In the genomic region with DNA sequence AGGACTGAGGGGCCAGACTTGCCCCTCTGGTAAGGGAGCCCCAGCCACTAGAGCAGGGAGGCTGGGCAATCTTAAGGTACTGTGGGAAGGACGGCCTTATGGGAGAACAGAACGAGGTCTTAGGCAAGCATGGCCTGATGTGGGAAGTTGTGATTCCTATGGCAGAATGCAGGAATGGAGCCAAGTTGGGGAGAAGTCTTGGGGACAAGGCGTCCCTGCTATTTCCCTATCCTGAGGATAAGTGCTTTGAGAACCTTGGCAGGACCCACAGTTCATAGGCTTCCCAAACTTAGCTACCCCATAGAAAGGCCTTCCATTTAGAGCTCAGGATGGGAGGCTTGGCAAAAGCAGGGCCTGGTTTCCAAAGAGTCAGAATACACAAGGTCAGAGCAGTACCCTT, we compare ENCODE assay signal across 23 mouse cellular contexts. TPM values are rescaled to one million over a fixed set of nuclear protein-coding genes. Genes with fewer than 3 reads are reported as not detected.
DNase-seq lines count a peak whose midpoint lies in the region; TF ChIP-seq lines count a peak whose summit lies in the region.
"Had no signal": no experiment of that assay in that cellular context is flagged by ENCODE, and none has a peak within 500 bp of the region (broad histone marks: within the 10 kb centered on the region; RNA-seq: fewer than 3 reads in every experiment).

No protein-coding gene starts in this region.

- no peaks in the 10 kb centered on the region for H3K9me3 ChIP-seq in heart, embryonic 10.5 days
- H3K9me3 ChIP-seq: embryonic facial prominence, embryonic 12.5 days; embryonic facial prominence, embryonic 15.5 days; forebrain, embryonic 15.5 days; hindbrain, embryonic 12.5 days; hindbrain, embryonic 15.5 days had no signal

- no peak overlapping the region for H3K27ac ChIP-seq in heart, embryonic 10.5 days
- peak overlapping the region; percentile 49 for H3K27ac ChIP-seq in testis, adult 2 months (ENCODE audit: control insufficient read depth, insufficient read depth, low read depth, low read length)
- H3K27ac ChIP-seq: embryonic facial prominence, embryonic 12.5 days; embryonic facial prominence, embryonic 15.5 days; forebrain, embryonic 15.5 days; hindbrain, embryonic 12.5 days; hindbrain, embryonic 15.5 days had no signal

- peaks cover 79% of the 10 kb centered on the region for H3K36me3 ChIP-seq in heart, embryonic 10.5 days
- no peaks in the 10 kb centered on the region; the same call in none of the 2 replicates for H3K36me3 ChIP-seq in testis, adult 2 months (ENCODE audit: control insufficient read depth, insufficient read depth, low read length)

- TF ChIP-seq CTCF in testis, adult 2 months (IDR thresholded peaks at IDR 0.05; ENCODE audit: control insufficient read depth, insufficient read depth, insufficient replicate concordance, low read depth, low read length), result no peak

- intact Hi-C loops in heart, postnatal 25 days (cut with DNase I), result no loop called here

- 0 out of 2 replicates have a peak, but pooled peaks cover 8% of the 10 kb centered on the region for H3K4me1 ChIP-seq in heart, embryonic 10.5 days
- no peaks in the 10 kb centered on the region for H3K4me1 ChIP-seq in testis, adult 2 months (ENCODE audit: control insufficient read depth, insufficient read depth, low read length)

- DNase-seq in heart, adult 11 months, result peak; percentile 97
- no peak for DNase-seq in heart, postnatal 25 days (ENCODE audit: low spot score)
- DNase-seq in heart, adult 8-10 months (ENCODE audit: low spot score), result peak; percentile 55
- no peak for DNase-seq in heart, embryonic 10.5 days (ENCODE audit: low spot score)
- DNase-seq in testis, postnatal 14 days (ENCODE audit: low spot score), result no peak
- DNase-seq: adrenal gland, adult 2 months; adrenal gland, postnatal 14 days; cerebellum, adult 11 months; cerebellum, adult 2 months; cerebellum, adult 9-11 months; cerebellum, postnatal 25 days; gastrocnemius, postnatal 10 days; gastrocnemius, postnatal 36 days; kidney, adult 2 months had no signal

- H3K4me3 ChIP-seq in heart, embryonic 10.5 days, result no peak overlapping the region
- H3K4me3 ChIP-seq in testis, adult 2 months (ENCODE audit: control insufficient read depth, low read depth, low read length), result no peak overlapping the region
- H3K4me3 ChIP-seq: embryonic facial prominence, embryonic 12.5 days; embryonic facial prominence, embryonic 15.5 days; forebrain, embryonic 15.5 days; hindbrain, embryonic 12.5 days; hindbrain, embryonic 15.5 days had no signal

- 76% methylated on average over 3 of the region's 3 CpGs for WGBS in heart, embryonic 10.5 days

- H3K27me3 ChIP-seq in heart, embryonic 10.5 days (ENCODE audit: insufficient read depth, poor library complexity, severe bottlenecking), result no peaks in the 10 kb centered on the region
- no peaks in the 10 kb centered on the region for H3K27me3 ChIP-seq in testis, adult 2 months (ENCODE audit: control insufficient read depth, insufficient read depth, low read length)
- H3K27me3 ChIP-seq: embryonic facial prominence, embryonic 12.5 days; embryonic facial prominence, embryonic 15.5 days; forebrain, embryonic 15.5 days; hindbrain, embryonic 12.5 days; hindbrain, embryonic 15.5 days had no signal

- TF ChIP-seq POLR2A in testis, adult 2 months (IDR thresholded peaks at IDR 0.05; ENCODE audit: control insufficient read depth, low read depth, low read length), result no peak

RNA-seq across cellular contexts. Expression of gene Fen1, which starts 4.9 kb away (rescaled TPM):
- total RNA-seq in heart, postnatal 25 days (2021), result 1 to 10 TPM; 4.5 to 4.7 TPM
- 1 to 10 TPM; 3.5 to 5.3 (median 4.9) TPM for total RNA-seq in heart, adult 8-10 months (2022)
- 96.5 and 128 TPM in 2 replicates for polyA plus RNA-seq in heart, embryonic 10.5 days (2016; fragmentation: Nextera tagmentation; extraction: Ambion mirVana)
- polyA plus RNA-seq in testis, adult 2 months (2012; rRNA removed), result 28.7 and 29.7 TPM in 2 replicates

RNA-seq across cellular contexts. Expression of gene Tmem258, which starts 5.0 kb away (rescaled TPM):
- total RNA-seq in heart, postnatal 25 days (2021), result 100 to 1,000 TPM; 172 to 178 TPM
- 100 to 1,000 TPM; 163 to 218 (median 190) TPM for total RNA-seq in heart, adult 8-10 months (2022)
- 384 and 400 TPM in 2 replicates for polyA plus RNA-seq in heart, embryonic 10.5 days (2016; fragmentation: Nextera tagmentation; extraction: Ambion mirVana)
- polyA plus RNA-seq in testis, adult 2 months (2012; rRNA removed), result 329 and 331 TPM in 2 replicates

RNA-seq across cellular contexts. Expression of gene Fads1, which starts 26.2 kb away (rescaled TPM):
- total RNA-seq in heart, postnatal 25 days (2021), result 10 to 100 TPM; 20.2 to 23.7 TPM
- total RNA-seq in heart, adult 8-10 months (2022), result 10 to 100 TPM; 19.6 to 26.2 (median 23.4) TPM
- 76.6 and 89.6 TPM in 2 replicates for polyA plus RNA-seq in heart, embryonic 10.5 days (2016; fragmentation: Nextera tagmentation; extraction: Ambion mirVana)
- polyA plus RNA-seq in testis, adult 2 months (2012; rRNA removed), result 32.6 and 35.4 TPM in 2 replicates

RNA-seq across cellular contexts. Expression of gene Myrf, which starts 31.7 kb away (rescaled TPM):
- total RNA-seq in heart, postnatal 25 days (2021), result 1 to 10 TPM; 4.5 to 6.8 TPM
- total RNA-seq in heart, adult 8-10 months (2022), result 1 to 10 TPM; 4.1 to 8.0 (median 7.2) TPM
- polyA plus RNA-seq in heart, embryonic 10.5 days (2016; fragmentation: Nextera tagmentation; extraction: Ambion mirVana), result 17.4 and 30.6 TPM in 2 replicates
- 3.2 and 3.9 TPM in 2 replicates for polyA plus RNA-seq in testis, adult 2 months (2012; rRNA removed)
- total RNA-seq: gastrocnemius, adult 18-20 months; granulocyte monocyte progenitor cell, adult 5-6 weeks; hematopoietic stem cell, adult 5-6 weeks had no signal

Comparison
In these comparisons a context has a peak if more than half of its experiments do, and no peak if none do; other contexts are left out.
1. DNase-seq: peak in heart, adult 11 months (single experiment) and heart, adult 8-10 months (single experiment); none in heart, postnatal 25 days (single experiment), heart, embryonic 10.5 days (single experiment) and testis, postnatal 14 days (single experiment).